Mouse (Mus musculus): ENCODE data around the gene Gsdma.
A peak's percentile ranks its signal among the peaks of the same experiment; 100 is the strongest.
"Not testable (repeated sequence)": the region's sequence is repeated elsewhere in the genome, so short reads cannot be mapped to it uniquely, and the experiment has no call there.

The Gsdma gene

DNA sequence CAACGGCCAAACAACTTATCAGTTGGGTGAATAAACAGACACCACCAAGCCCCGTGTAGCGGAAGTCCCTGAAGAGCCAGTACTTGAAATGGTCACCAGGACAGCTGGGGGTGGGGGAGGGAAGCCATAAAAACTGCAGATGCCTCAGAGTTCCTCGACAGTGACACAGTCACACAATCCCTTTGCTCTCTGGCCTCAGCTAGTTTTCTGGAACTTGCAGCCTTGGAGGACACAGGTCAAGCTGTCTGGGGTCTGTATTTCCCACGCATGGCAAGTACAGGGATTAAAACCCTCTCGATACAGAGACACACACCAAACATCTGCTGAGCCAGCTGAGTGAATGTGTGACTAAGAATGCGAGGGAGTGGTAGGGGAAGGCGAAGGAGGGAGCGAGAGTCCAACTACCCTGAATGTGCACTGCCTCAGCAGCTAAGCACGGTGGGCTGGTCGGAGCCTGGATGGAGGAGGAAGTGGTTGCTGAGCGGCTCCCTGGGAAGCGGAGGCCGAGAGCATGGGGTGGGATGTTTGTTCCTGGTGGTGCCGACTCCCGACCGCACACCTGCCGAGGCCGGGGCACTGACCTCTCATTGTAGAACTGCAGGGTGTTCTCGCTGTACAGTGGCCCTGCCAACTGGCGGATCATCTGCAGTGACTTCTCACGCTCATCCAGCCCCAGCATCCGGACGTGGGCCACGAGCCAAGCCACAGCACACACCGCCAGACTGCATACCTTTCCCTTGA, 45.0 kb downstream of the Gsdma start:
- no peak for DNase-seq (ENCODE audit: low read depth, low spot score)

DNA sequence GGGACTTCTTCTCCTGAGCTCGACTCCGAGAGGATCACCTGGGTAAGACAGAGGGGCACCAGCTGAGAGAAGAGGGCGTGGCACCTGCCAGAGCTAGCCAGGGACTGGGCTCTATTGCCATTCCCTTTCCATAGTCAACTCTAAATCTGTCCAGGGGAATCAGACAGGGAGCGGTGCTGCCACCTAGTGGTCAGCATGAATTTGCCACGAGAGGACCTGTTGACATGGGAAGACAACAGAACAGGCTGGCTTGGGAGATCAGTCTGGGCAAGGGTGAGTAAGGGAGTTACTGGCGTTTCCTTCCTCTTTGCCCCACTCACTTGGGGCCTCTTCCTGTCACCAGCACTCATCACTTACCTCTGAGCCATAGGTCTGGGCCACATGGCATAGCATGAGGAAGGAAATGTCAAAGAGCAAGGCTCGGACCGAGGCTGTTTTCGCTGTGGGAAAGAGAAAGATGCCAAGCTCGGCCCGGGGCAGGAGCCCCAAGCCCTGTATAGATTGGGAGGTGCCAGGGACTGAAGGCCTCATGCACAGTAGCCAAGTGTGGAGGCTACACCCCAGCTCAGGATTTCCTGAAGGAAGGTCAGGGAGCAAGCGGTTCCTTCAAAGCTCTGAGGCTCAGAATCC, 46.4 kb downstream of the Gsdma start:
- peak; percentile 65 for DNase-seq (ENCODE audit: low read depth, low spot score)

DNA sequence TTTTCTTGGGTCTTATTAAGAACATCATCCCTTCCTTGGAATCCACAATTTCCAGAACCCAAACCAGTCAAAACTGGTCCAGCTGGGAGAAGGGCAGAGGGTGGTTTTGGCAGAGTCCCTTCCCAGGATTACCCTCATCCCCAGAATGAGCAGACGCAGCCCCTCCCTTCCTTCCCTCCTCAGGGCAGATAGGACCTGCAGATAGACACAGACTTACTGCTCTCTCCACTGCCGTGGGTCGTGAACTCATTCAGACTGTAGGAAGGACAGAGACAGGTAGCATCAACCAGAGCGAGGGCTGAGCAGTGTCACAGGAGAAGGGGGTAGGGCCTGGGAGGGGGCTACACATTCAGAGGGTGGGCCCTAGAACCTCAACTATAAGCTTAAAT, 46.9 kb downstream of the Gsdma start:
- no peak for DNase-seq (ENCODE audit: low read depth, low spot score)

DNA sequence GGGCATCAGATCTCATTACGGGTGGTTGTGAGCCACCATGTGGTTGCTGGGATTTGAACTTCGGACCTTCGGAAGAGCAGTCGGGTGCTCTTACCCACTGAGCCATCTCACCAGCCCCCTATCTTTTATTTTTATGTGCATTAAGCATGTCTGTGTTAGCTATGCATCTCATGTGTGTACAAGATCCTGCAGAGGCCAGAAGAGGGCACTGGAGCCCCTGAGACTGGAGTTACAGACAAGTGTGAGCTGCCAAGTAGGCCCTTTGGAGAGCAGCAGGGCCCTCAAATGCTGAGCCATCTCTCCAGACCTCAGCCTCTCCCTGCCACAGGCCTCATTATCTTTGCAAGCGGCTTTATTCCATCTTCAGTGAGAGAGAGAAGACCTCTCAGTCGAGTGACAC, 47.9 kb downstream of the Gsdma start:
- not testable (repeated sequence) for DNase-seq (ENCODE audit: low read depth, low spot score)

DNA sequence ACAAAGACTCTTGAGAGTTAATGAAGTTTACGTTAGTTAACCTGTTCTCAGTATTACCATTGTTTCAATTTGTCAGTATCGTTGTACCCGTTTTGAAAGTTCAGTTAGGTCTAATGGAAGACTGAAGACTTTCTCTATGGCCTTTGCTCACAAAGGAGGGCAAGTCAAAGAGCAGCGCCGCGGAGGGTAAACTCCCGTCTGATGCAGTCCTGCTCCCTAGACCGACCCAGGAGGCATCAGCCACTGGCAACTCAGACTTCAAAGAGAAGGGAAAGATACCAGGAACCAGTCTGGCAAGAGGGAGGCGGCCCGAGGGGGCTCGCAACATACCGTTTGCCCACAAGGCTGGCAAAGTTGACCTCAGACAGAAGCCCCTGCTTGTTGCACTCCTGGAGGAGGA, 49.6 kb downstream of the Gsdma start:
- DNase-seq (ENCODE audit: low read depth, low spot score), result no peak

DNA sequence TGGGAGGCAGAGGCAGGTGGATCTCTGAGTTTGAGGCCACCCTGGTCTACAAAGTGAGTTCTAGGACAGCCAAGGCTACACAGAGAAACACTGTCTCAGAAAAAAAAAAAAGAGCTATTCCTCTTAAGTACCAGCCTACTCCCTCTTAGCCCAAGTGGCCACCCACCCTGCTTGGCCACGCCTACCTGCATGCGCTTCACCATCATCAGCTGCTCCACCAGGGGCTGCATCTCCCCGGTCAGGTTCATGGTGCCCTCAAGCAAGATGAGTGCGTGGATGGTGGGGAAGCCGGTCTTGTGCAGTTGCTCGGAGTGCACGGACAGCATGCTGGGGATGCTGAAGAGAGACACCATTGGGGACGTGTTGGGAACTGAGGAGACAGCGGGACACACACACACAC, 51.8 kb downstream of the Gsdma start:
- DNase-seq (ENCODE audit: low read depth, low spot score), result no peak

DNA sequence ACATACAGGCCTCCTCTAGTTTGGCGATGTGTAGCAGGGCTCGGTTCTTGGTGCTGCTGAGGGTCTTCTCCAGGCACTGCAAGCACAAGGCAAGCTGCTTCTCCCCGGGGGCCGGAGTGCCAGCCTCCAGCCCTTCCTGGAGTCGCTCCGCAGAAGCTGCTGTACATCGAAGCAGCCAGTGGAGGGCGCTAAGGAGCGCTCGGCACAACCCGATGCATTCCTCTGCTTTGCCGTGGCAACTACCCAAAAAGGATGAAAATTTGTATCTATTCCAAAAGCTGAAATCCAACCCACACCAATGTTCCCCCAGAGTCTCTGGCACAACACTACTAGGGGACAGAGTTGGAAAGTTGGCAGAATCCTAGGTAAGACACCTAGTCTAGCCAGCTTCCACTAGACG, 53.8 kb downstream of the Gsdma start:
- DNase-seq (ENCODE audit: low read depth, low spot score), result no peak

DNA sequence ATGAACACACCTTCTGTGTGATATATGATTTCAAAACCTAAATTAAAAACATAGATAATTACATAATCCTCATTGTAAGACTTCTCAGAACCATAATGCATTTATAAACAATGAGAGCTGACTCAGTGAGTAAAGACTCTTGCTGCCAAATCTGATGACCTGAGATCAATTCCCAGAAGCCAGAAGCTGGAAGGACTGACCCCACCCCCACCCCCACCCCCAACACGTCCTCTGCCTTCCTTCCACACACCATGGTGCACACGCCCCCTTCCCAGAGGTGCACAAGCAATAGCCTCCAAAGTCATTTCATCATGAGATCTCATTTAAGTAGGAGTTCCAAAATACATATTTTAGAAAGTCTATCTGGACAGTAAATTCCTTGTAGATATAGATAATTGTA, 56.6 kb downstream of the Gsdma start:
- no peak for DNase-seq (ENCODE audit: low read depth, low spot score)

DNA sequence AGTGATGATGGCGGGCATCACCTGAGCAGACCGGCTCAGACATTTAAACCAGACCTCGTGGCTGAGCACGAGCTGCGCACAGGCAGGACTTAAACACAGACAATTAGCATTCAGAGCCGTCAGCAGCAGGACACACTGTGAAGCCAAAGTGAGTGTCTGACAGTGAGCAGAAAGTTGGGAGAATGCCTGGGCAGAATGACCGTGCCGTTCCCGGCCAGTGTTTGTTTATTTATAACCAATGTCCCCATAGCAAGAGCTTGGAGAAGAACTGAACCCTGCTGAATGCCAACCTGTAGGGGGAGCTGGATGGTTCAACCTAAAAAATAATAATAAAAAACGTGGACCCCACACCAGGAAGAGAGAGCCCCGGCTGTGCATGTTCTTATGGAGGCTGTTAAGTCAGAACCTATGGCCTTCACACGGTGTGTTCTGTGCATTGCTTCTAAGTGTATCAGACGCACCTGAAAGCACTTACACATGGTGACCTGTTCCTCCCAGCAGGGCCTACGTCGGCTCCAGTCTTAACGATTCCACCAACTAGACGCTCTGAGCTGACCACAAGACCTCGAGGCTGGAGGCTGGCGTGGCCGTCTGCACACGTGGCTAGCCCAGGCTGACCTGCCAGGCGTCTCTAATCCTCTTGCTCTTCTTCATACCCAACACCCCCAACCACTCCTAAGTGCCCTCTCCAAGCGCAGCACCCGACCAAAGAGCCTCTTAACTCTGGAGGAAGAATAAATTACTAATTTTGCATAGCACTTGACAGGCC, 57.5 kb downstream of the Gsdma start:
- DNase-seq (ENCODE audit: low read depth, low spot score), result no peak

DNA sequence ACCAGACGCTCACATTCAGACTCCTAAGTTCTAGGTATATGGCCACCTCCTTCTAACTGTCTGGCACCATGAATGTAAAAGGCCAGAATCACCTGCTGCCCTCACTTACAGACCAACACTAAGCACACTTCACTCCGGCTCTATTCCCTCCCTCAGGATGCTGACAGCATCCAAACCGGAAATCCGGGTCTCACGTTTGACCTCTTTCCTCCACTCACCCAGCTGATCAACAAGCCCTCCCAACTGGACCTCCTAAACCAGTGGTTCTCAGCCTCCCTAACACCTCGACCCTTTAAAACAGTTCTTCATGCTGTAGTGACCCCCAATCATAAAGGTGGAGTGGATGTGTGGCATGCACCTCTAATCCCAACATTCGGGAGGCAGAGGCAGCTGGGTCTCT, 58.9 kb downstream of the Gsdma start:
- DNase-seq (ENCODE audit: low read depth, low spot score), result no peak

DNA sequence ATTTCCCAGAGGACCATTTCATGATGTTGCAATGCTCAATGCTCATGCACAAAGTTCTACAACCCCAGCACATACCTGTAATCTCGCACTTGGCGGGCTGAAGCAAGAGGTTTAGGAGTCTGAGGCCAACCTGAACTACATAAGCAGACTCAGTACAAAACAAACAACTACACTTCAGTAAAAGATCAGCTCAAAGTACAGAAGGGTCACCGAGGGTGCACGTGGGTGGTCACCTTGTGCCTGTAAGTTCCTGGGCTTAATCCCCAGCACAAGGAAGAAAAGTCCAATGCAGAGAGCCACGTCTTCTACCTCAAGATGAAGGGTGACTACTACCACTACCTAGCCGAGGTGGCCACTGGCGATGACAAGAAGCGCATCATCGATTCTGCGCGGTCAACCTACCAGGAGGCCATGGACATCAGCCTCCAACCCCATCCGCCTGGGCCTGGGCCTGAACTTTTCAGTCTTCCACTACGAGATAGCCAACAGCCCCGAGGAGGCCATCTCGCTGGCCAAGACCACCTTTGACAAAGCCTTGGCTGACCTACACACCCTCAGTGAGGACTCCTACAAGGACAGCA, 61.9 kb downstream of the Gsdma start:
- DNase-seq (ENCODE audit: low read depth, low spot score), result no peak
